Mouse (Mus musculus) urinary bladder, postnatal 36 days (tissue): Measurements from ENCODE around the gene Tspan4.

Experiments
- DNase-seq, 2 experiments: peaks; one replicate each; pipeline ENCODE4 v3.0.0; 2022; ENCODE audit warnings: low spot score in 2 of 2, mixed read lengths in 1 of 2

Tspan4 gene

DNA sequence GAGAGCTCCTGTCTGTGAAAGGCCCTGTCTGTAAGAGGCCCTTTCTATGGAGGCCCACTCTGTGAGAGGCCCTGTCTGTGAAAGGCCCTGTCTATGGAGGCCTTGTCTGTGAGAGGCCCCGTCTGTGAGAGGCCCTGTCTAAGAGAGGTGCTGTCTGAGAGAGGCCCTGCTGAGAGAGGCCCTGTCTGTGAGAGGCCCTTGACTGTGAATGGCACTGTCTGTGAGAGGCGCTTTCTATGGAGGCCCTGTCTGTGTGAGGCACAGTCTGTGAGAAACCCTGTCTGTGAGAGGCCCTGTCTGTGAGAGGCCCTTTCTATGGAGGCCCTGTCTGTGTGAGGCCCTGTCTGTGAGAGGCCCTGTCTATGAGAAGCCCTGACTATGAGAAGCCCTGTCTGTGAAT, 31.2 kb downstream of the Tspan4 start:
- DNase-seq = no peak

DNA sequence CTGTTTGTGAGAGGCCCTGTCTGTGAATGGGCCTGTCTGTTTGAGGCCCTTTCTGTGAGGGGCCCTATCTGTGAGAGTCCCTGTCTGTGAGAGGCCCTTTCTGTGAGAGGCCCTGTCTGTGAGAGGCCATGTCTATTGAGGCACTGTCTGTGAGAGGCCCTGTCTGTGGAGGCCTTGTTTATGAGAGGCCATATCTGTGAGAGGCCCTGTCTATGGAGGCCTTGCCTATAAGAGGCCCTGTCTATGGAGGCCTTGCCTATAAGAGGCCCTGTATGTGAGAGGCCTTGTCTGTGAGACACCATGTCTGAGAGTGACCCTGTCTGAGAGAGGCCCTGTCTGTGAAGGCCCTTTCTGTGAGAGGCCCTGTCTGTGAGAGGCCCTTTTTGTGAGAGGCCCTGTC, 33.1 kb downstream of the Tspan4 start:
- no peak for DNase-seq

DNA sequence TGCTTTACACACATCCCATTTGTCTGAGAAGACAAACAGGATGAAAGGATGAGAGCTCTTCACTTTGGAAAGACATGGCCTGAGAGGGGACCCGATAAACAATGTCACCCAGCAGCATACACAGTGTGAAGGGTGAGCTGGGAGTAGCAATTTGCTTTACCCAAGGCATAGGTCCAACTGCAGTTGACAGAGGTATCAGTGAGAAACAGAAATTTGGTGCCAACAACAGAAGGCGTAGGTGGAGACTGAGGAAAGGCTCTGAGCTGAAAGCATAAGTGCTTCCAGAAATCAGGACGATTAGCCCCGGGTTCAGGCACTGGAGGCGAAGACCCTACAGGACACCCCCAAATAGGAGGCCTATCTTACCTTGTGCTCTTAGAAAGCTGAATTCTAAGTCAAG, 35.2 kb downstream of the Tspan4 start:
- no peak for DNase-seq

DNA sequence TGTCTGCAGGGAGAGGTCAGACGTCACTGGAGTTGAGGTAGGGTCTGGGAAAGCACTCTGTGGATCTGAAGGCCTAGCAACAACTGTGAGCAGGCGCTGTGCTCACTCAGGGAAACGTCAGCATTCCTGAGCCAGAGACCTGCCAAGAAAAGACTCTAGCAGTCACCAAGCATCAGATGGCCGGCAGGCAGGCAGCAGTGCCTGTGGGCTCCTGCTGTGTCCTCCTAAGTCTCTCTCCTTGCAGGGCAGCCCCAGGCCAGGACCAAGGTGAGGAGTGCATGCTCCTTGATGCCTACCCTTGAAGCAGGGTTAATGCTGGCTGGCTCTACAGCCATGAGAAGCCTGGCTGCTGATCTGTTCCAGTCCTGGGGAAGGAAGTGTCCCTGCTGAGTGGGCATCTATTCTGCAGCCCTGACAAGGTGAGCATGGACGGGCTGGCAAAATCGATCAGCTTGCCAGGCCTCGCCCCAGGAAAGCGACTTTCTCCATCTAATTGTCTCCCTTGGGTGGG, 35.7 kb downstream of the Tspan4 start:
- no peak for DNase-seq

DNA sequence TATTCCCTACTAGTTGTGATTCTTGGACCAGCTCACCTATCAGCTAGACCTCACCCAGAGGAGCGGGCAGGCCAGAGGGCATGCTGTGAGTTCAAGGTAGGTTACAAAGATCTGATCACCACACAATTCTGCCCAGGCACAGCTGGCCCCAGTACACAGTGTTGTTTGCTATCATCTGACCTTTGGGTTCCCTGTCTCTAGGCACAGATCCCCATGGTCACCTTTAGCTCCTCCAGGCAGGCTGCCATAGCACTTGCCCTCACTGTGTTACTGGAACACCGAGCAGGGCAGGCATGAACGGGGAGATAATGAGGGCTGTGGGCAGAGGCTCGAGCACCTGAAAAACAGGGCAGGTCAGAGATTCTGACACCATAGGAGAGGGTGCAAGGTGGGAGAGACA, 42.6 kb downstream of the Tspan4 start:
- peak in 1 of 2 experiments; percentile 20 for DNase-seq

DNA sequence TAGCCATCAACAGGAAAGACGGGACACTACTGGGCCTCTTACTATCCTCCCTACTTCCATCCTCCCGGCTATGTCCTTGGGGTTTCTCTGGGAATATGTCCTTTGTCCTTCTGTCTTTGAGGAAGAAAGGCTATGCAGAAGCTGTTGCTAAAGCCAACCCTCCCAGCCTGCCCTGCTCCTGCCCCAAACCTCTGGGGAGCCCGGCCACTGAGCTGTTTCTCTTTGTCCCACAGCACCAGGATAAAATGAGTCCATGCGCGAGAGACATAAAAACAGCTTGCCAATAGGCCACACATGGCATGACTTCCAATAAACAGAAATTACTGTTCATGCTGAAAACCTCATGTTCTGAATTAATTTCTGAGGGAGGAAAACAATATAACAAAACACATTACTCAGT, 43.3 kb downstream of the Tspan4 start:
- DNase-seq = peak in 1 of 2 experiments; percentile 37

DNA sequence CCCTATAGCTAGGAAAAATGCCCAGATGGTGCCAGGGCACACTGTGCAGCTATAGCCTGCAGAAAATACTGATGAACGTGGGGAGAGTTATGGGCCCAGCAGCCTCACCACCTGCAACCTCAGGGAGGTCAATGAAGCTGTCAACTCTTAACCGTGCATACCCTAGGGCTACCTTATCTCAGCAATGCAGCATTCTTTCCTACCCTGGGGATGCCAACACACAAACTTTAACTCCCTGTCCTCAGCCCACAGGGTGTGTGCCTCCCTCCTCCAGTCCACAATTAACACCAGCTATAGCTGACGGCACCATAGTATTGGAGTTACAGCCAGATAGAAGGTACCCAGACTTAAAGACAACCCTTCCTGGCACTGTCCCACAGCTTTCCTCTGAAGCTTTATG, 43.9 kb downstream of the Tspan4 start:
- DNase-seq = no peak

DNA sequence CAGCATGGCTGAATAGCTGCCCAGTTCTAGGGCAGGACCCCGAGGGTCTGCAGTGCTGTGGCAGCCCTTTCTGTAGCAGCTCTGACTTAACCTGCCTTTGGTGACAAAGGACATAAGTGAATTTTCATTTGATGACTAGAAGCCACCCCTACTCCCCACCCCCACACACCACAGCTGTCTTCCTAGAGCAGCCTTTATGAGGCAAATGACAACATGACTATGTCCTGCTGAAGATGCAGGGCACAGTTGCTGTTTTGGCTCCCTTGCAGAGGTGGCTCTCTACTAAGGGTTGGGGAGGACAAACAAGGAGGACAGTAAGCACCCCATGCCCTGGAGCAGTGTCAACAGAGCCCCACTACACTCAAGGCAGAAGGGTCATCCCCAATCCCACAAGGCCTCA, 44.8 kb downstream of the Tspan4 start:
- DNase-seq = no peak

DNA sequence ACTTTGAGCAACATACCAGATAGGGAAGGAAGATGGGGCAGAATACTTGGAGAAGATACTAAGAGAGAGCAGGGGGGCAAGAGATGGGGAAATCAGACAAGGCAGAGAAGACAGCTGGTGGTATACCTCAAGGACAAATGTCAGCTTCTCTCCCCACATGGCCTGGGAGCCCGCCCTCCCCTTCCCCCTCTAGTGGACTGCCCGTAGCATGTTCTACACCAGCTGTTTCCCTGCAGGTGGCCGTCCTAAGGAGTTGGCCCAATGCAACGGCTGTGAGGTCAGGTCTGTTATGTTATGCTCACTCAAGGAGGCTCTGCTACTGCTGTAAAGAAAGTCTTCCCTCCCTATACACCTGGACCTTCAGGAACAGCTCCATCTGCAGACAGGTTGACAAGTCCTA, 48.0 kb downstream of the Tspan4 start:
- DNase-seq = no peak

DNA sequence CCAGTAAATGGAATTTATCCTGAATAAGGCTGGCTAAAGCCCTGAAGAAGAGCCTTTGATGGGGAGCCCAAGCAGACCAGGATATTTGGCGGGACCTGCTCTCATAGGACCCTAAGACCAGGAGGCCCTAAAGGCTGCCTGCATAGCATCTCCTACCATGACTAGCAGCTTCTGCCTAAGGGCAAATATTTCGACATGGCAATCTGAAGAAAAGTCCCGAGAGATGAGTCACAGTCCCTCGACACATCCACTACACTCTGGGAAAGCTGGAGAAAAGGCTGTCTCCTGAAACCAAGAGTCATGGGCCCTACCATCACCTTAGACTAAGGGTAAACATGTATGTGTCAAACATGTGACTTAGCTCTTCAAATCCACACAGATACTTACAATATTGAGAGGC, 49.2 kb downstream of the Tspan4 start:
- DNase-seq = no peak

DNA sequence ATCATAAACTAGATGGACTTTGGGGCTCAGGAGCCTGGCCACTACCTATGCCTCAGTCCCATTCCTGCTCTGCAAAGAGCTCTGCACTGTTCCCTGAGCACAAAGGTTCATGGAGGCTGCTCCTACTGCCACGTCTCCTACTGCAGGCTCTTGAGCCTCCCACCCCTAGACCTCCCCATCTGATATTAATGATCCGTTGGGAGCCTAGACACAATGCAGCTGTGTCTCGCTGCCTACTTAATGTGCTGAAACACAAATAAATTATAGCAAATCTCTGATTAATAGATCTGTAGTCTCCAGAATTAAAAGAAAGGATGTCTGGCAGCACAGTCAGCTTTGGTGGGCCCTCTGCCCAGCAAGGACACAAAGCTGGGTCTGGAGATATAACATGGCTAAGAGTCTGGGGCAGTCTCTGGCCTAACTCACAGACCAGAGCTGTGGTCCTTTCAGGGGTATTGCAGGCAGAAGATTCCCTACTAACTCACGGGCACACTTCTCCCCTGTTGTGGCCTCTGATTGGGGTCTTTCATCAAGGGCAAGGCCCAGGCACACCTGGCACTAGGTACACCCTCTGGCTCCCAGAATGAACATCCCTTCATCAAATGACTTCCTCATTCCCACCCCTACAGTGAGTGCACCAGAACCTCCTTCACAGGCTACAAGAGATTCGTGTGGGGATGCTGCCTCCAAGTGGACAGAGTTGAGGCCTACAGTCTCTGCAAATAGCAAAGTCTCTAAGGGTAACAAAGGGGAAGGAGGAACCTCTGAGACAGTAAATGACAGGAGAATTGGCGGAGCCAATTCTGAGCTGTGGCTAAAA, 49.9 kb downstream of the Tspan4 start:
- DNase-seq = peak; percentile 74 to 76

DNA sequence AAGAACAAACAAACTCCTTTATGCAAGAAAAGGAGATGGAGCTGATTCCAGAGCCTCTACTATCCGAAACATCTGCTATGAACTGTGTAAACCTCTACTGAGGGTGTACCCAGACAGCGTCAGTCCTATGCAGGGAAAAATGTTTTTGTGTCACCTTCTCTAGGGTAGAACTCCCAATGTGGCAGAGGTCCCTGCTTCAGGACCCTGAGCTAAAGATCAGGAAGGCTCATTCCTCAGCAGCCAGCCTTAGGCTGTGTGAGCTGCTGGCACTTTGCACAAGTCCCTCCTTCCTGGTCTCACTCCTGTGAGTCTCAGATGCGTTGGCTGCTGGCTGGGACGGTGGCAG, 50.5 kb downstream of the Tspan4 start:
- DNase-seq = no peak

DNA sequence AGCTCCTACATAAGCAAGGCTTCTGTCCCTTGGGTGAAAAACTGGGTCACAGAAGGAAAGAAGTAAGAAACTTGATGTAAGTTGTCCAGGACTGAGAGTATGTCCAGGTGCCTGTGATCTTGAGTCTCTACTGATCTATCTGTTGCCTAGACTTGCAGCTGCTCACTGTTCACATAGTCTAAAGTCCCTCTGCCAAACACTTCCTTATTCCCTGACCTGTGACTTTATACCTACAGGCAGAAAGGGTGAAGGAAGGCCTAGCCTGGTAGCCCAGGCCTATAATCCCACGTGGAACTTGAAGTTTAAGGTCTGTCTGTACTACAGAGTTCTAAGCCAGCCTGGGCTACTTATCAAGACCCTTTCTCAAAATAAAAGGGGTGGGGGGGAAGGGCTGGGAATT, 60.5 kb downstream of the Tspan4 start:
- DNase-seq = no peak

DNA sequence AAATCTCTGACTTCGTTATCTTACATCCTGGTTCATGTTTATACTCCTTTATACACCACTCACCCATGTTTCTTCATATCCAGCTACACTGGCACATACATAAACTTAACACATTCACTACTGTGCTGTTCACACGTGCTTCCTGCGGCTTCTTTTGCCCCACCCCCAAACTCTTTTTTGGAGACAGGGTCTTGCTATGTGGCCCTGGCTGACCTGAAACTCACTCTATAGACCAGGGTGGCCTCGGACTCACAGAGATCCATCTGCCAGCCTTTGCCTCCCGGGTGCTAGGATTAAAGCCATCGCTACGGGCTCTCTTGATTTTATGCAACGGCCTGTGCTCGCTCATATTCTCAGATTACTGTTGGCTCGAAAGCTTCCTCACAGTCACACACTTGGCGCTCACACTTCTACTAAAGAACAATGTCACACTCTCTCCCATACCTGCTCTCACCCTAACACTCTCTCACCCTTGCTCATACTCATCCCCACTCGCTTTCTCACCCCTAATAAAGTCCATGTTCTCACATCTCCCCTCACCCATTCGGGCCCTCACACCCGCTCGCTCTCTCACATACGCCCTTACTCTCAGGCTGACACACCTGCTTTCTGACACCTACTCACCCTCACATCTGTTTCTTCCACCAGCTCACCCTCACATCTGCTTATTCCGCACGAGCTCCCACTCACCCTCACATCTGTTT, 64.0 kb downstream of the Tspan4 start:
- no peak for DNase-seq

DNA sequence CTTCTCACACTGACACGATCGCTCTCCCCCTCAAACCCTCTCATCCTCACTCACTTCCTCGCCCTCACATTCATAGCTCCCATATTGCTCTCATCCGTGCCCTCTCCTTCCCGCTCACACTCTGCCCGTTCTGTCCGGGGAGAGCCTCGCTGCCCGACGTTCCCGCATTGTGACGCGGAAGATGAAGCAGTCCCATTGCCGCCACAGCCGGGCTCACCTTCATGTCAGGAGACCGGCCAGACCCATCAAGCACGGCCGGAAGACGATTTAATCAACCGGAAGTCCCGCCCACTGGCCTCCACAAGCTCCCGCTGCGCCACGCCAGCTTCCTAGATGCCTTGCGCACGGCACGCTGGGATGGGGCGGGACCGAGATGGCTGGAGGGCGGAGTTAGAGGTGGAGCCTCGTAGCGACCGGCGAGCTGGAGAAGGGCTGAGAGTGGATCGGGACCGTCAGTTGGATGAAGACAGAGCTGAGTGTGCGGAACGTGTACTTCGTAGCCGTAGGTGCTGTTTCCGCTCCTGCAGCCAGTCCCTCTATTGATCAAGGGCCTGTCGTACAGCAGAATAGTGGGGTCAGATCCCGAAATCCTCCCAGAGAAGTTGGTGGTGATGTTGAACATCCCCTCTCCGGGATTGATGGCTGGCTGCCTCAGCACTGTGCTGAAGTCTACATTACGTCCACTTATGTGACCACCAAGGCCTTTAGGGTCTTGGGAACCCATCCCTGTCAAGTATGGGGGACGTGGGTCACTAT, 64.7 kb downstream of the Tspan4 start, which contains the start of gene Chid1:
Chid1 (minus strand) TSS at position 302 of the 756 bp plus-strand sequence.
- DNase-seq = peak; percentile 99

DNA sequence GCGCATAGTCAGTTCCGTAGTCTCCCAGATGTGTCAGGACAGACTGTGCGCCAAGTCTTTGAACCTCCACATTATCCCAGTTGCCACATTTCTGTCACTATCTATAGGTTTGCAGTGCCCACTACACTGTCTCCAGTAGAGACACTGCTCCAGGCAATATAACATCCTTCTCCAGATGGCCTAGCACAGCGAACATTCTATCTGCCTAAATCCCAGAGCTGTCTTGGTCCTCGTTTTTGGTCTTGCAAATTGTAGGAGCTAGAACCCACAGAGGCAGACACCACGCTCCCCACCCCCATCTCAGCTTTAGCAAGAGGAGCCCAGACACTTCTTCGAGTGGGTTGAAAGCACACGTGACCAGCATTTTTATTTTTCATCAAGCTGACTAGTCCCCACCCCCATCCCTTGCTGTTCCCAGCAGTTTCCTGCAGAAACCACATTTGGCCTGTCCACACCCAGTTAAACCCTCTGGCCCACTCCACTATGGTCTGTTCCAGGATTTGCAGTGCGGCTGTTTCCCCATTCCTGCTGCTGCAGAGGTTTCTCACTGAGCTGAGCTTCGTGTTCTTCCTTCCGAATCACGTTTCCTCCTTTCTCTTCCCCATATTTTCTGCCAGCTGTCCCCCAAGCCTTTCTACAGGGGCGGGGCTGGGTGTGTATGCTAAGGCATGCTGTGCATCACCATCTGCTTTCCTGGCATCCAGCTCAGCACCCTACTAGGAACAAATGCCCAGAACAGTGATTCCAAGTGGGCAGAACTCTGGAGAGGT, 65.5 kb downstream of the Tspan4 start:
- peak; percentile 34 to 69 for DNase-seq

DNA sequence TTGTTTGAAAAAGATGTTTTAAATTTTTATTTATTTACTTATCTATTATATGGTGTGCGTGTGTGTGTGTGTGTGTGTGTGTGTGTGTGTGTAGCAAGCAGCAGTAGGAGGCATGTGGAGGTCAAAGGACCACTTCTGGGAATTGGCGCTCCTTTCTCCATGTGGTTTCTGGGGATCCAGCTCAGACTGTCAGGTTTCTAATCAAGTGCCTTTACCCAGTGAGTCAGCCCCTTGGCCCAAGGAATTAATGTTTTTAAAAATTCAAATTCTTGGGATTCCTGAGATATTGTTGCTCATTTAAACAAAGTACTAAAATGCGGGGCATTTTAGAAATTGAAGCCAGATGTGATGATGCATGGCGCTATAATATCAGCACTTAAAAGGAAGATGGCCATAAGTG, 66.6 kb downstream of the Tspan4 start:
- no peak for DNase-seq

DNA sequence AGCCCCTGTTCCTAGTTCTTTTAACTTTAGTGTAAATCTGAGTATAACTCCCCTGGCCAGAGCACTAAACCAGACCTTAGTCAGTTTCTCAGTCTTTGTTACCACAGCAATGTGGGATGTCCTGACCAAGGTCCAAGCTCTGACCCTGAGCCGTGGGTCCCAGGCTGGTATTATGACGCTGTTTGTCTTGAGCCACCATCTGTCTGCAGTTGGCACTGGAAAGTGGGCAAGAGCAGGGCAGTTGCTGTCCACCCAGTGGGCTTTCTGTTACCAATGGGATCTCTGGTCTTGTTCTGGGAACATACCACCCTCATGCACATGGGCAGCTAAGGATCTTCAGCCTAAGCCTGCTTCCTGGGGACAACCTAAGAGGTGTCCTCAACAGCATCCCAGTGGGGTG, 67.5 kb downstream of the Tspan4 start:
- DNase-seq = no peak
